Mouse (Mus musculus) heart, adult 2 months (tissue): ENCODE measurements around the gene Galnt9. TPM values are rescaled to one million over a fixed set of nuclear protein-coding genes. Genes with fewer than 3 reads are reported as not detected.

Source experiments
- DNase-seq, 2 experiments: peaks; one replicate each; pipeline ENCODE4 v3.0.0; 2021
- H3K27ac ChIP-seq: fragments of 200-600 bp; 2 replicates; pipeline ENCODE4 v1.8.1; 2022
- H3K27me3 ChIP-seq: fragments of 200-500 bp; 2 replicates; pipeline ENCODE4 v1.6.1; 2012; ENCODE audit warnings: mild to moderate bottlenecking, low read length, inconsistent platforms, mixed read lengths; ENCODE audit not compliant: control insufficient read depth, insufficient read depth
- H3K36me3 ChIP-seq: fragments of 200-500 bp; 2 replicates; pipeline ENCODE4 v1.6.1; 2012; ENCODE audit warnings: low read length, inconsistent platforms; ENCODE audit not compliant: control insufficient read depth, insufficient read depth
- H3K4me1 ChIP-seq: fragments of 200-500 bp; 2 replicates; pipeline ENCODE4 v1.6.1; 2011; ENCODE audit warnings: low read length; ENCODE audit not compliant: control insufficient read depth, insufficient read depth
- H3K4me3 ChIP-seq: fragments of 200-600 bp; 2 replicates; pipeline ENCODE4 v1.8.1; 2022
- H3K79me2 ChIP-seq: fragments of 200-500 bp; replicated peaks from 2 replicates; pipeline ENCODE4 v1.6.1; 2012; ENCODE audit warnings: mild to moderate bottlenecking, inconsistent platforms, low read length, moderate library complexity, mixed read lengths; ENCODE audit not compliant: control insufficient read depth, insufficient read depth
- H3K9ac ChIP-seq: fragments of 200-500 bp; 2 replicates; pipeline ENCODE4 v1.6.1; 2012; ENCODE audit warnings: low read depth, mild to moderate bottlenecking, control low read depth, inconsistent platforms, low read length, mixed read lengths
- CTCF ChIP-seq: fragments of 200-600 bp; IDR thresholded peaks from 2 replicates; pipeline ENCODE4 v1.8.1; 2022; ENCODE audit warnings: antibody characterized with exemption, mild to moderate bottlenecking, moderate library complexity
- EP300 ChIP-seq: fragments of 200-500 bp; IDR thresholded peaks from 2 replicates; pipeline ENCODE4 v1.6.1; 2011; ENCODE audit warnings: low read depth, low read length, control low read depth; ENCODE audit not compliant: insufficient read depth
- POLR2A ChIP-seq: fragments of 200-500 bp; IDR thresholded peaks from 2 replicates; pipeline ENCODE4 v1.6.1; 2011; ENCODE audit warnings: mild to moderate bottlenecking, low read depth, low read length, control low read depth; ENCODE audit not compliant: insufficient read depth
- WGBS: fragments of 180-500 bp; shearing (Covaris S2); methylation state at CpG from one replicate; pipeline ENCODE4 v1.1.7; 2018; 5-methylcytosine and 5-hydroxymethylcytosine counted together
- intact Hi-C: fragments of 180-260 bp; cut with DNase I; formaldehyde crosslinking; loops from one replicate; pipeline ENCODE4 v1.15.1; 2025
- polyA plus RNA-seq: library from polyadenylated mRNA; depleted of rRNA; stranded (reverse); fragments of >200 nt; gene quantifications from 2 replicates; pipeline ENCODE4 v1.2.3, GENCODE M21; 2012
- total RNA-seq, 2 experiments: library from RNA; stranded (reverse); gene quantifications; 2 replicates each; pipeline ENCODE4 v1.2.3; 2021

Galnt9 gene
- total and polyA plus RNA-seq, 3 experiments, result 0.20 TPM; not detected in 2

DNA sequence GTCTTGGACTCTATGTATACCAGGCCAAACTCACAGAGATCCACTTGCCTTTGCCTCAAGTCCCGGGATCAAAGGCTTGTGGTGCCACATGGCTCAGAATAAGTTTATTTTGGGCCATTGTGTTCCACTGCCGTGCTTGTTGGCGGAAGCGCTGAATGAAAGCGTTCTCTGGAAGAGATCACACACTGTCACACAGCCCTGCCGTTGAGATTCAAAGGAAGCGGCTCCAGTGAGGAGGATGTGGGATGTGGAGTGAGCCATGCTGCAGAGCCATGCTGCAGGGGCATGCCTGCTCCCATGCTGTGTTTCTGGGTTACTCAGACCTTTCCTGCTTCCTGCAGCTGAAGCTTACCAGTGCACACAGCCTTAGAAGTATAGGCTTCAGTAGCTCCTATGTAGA is 4.3 kb downstream of the Galnt9 start:
- TF ChIP-seq EP300, result no peak
- no peak for TF ChIP-seq CTCF
- TF ChIP-seq POLR2A, result no peak
- 34% methylated on average over 7 of the region's 7 CpGs for WGBS
- H3K79me2 ChIP-seq, result no peaks in the 10 kb centered on the region
- no peak overlapping the region for H3K9ac ChIP-seq
- H3K27ac ChIP-seq, result no peak overlapping the region
- H3K4me1 ChIP-seq, result no peaks in the 10 kb centered on the region
- H3K4me3 ChIP-seq, result no peak overlapping the region
- no peak for DNase-seq
- H3K27me3 ChIP-seq, result peaks cover 4% of the 10 kb centered on the region
- H3K36me3 ChIP-seq, result no peaks in the 10 kb centered on the region
- intact Hi-C loops, result no loop called here

DNA sequence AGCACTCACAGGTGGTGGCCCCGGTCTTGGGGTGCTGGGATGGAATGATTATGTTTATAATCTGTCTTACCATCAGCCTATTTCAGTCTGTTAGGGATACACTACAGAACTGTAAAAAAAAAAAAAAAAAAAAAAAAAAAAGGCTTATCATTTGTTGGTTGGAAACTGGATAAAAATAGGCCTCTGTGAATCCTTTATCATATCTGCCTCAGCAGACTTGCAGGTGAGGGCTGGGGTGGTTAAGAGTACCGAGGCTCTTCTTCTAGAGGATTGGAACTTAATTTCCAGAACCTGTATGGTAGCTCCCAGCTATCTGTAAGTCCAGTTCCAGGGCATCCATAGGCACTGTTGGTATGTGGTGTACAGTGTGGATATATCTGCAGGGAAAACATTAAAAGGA is 6.0 kb downstream of the Galnt9 start:
- Histone ChIP-seq H3K27ac (no peak overlapping the region), H3K27me3 (no peaks in the 10 kb centered on the region; the same call in 1 of the 2 replicates), H3K4me1 (no peaks in the 10 kb centered on the region), H3K9ac (no peak overlapping the region), H3K79me2 (no peaks in the 10 kb centered on the region), H3K36me3 (no peaks in the 10 kb centered on the region), H3K4me3 (no peak overlapping the region)
- TF ChIP-seq EP300 (no peak), CTCF (no peak), POLR2A (no peak)
- intact Hi-C loops, result no loop called here
- no peak for DNase-seq
- WGBS, result 37% methylated on average over 2 of the region's 2 CpGs

DNA sequence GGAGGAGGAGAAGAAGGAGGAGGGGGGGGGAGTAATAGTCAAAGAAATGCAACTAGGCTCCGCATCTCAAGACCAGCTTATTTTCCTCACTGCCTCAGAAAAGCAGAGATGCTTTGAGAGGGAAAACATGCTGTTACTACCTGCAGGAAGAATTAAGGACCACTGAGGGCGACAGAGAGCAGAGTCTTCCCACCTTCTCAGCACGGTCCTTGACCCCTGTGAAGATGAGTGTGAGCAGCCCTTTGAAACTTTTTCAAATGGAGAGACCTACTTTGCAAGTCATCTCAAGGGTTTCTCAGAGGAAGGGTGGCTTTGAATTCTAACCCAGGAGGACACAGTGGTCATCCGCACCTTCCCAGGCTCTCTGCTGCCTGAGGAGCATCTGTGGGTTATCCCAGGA is 6.7 kb downstream of the Galnt9 start:
- Histone ChIP-seq H3K4me3 (no peak overlapping the region), H3K27me3 (no peaks in the 10 kb centered on the region; the same call in 1 of the 2 replicates), H3K4me1 (no peaks in the 10 kb centered on the region), H3K9ac (no peak overlapping the region), H3K36me3 (no peaks in the 10 kb centered on the region), H3K79me2 (no peaks in the 10 kb centered on the region), H3K27ac (no peak overlapping the region)
- no peak for DNase-seq
- TF ChIP-seq POLR2A, result no peak
- no peak for TF ChIP-seq CTCF
- no peak for TF ChIP-seq EP300
- intact Hi-C loops, result no loop called here
- 10% methylated on average over 4 of the region's 4 CpGs for WGBS

DNA sequence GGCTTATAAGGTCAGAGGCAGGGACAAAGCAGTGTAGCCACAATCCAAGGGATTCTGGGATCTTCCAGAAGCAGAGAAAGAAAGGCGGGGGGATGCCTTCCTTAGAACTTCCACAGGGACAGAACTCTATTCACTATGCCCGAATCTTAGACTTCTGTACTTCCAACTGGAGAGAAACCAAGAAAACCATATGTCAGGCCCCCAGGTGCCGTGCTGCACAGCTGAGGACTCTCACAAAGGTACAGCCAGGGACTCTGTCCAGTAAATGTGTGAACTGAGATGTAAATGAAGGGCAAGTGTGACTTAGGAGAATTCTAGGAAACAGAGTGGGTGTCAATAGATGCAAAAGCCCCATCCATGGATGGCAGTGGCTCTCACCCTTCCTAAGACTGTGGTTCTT is 7.8 kb downstream of the Galnt9 start:
- Histone ChIP-seq H3K27me3 (no peaks in the 10 kb centered on the region; the same call in 1 of the 2 replicates), H3K4me3 (no peak overlapping the region), H3K4me1 (no peaks in the 10 kb centered on the region), H3K9ac (no peak overlapping the region), H3K79me2 (no peaks in the 10 kb centered on the region), H3K27ac (no peak overlapping the region), H3K36me3 (no peaks in the 10 kb centered on the region)
- TF ChIP-seq CTCF (no peak), EP300 (no peak), POLR2A (no peak)
- WGBS, result 66% methylated on average over 3 of the region's 3 CpGs
- DNase-seq, result no peak
- intact Hi-C loops, result no loop called here

DNA sequence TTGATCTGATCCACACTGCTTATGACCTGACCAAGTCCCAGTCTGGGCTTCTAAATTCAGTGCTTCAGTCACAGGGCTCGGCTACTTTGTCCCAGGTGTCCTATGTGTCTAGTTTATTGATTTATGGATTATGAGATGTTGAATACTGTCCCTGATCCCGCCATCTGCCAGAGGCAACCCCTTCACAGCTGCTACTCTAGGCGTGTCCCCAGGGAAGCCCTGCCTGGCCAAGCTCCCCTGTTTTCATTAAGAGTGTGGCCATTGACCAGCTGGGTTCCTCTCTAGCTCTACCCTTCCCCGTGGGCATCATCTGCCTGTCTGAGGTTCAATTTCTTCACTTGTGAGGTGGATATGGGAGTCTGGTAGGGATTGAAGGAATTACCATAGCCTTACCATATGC is 9.2 kb downstream of the Galnt9 start:
- Histone ChIP-seq H3K4me1 (no peaks in the 10 kb centered on the region), H3K9ac (no peak overlapping the region), H3K27me3 (no peaks in the 10 kb centered on the region; the same call in 1 of the 2 replicates), H3K79me2 (no peaks in the 10 kb centered on the region), H3K27ac (no peak overlapping the region), H3K36me3 (no peaks in the 10 kb centered on the region), H3K4me3 (no peak overlapping the region)
- intact Hi-C loops, result no loop called here
- no peak for DNase-seq
- TF ChIP-seq POLR2A, result no peak
- 58% methylated on average over 4 of the region's 4 CpGs for whole genome bisulfite sequencing

DNA sequence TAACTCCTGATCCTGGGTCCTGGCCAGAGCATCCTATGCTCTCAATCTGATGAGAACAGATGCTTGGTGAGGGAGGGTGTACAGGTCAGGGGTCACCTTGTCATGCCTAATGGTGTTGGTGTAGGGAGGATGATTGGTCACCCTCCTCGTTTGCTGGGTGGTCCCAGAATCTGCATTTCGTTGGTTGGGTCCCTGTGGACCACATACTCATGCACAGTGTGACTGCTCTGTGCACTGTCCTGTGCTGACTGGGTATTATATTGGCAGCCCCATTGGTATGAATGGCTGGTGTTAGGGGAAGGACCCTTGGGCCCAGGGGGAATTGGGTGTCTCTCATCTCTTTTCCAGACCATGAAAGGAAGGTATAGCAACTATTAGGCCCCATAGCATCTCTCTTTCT is 11.0 kb downstream of the Galnt9 start:
- intact Hi-C loops, result no loop called here
- no peak overlapping the region for H3K4me3 ChIP-seq
- H3K27me3 ChIP-seq, result no peaks in the 10 kb centered on the region; the same call in 1 of the 2 replicates
- TF ChIP-seq EP300 (no peak), POLR2A (no peak), CTCF (no peak)
- no peak overlapping the region for H3K9ac ChIP-seq
- no peak for DNase-seq
- WGBS, result 42% methylated on average over 2 of the region's 2 CpGs
- H3K4me1 ChIP-seq, result no peaks in the 10 kb centered on the region
- no peak overlapping the region for H3K27ac ChIP-seq
- H3K79me2 ChIP-seq, result no peaks in the 10 kb centered on the region
- H3K36me3 ChIP-seq, result no peaks in the 10 kb centered on the region

DNA sequence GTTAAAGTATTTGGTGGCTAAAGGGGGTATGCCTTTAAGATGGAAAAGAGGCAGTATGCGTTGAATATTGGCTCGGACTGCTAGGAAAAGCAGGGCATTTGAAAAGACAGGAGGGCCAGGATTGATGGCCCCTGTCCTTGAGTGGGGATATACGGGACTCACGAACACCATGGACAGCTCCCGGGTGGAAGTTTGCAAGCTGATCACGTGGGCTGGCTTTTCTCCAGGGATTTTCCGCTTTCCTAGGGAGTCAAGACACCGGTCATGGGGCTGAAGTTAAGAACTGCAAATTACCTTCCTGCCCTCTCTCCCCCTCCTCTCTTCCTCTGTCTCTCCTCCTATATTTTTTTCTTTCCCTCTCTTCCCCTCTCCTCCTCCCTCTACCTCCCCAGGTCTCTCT is 14.2 kb downstream of the Galnt9 start:
- no peak for TF ChIP-seq POLR2A
- TF ChIP-seq CTCF, result no peak
- TF ChIP-seq EP300, result no peak
- H3K4me3 ChIP-seq, result no peak overlapping the region
- no peaks in the 10 kb centered on the region for H3K36me3 ChIP-seq
- 12% methylated on average over 8 of the region's 8 CpGs for WGBS
- no peaks in the 10 kb centered on the region for H3K27me3 ChIP-seq
- peak; percentile 62 to 64 for DNase-seq
- H3K27ac ChIP-seq, result no peak overlapping the region
- intact Hi-C loops, result no loop called here
- no peaks in the 10 kb centered on the region for H3K4me1 ChIP-seq
- H3K9ac ChIP-seq, result no peak overlapping the region
- no peaks in the 10 kb centered on the region for H3K79me2 ChIP-seq
